Mouse (Mus musculus): ENCODE measurements at regions not wholly inside any gene's neighbourhood (a gene's known extent, or its start where the extent isn't known, plus 50 kb on each side); places are given as distances from the start of the nearest gene placed in this dataset.
A peak's percentile ranks its signal among the peaks of the same experiment; 100 is the strongest.

DNA sequence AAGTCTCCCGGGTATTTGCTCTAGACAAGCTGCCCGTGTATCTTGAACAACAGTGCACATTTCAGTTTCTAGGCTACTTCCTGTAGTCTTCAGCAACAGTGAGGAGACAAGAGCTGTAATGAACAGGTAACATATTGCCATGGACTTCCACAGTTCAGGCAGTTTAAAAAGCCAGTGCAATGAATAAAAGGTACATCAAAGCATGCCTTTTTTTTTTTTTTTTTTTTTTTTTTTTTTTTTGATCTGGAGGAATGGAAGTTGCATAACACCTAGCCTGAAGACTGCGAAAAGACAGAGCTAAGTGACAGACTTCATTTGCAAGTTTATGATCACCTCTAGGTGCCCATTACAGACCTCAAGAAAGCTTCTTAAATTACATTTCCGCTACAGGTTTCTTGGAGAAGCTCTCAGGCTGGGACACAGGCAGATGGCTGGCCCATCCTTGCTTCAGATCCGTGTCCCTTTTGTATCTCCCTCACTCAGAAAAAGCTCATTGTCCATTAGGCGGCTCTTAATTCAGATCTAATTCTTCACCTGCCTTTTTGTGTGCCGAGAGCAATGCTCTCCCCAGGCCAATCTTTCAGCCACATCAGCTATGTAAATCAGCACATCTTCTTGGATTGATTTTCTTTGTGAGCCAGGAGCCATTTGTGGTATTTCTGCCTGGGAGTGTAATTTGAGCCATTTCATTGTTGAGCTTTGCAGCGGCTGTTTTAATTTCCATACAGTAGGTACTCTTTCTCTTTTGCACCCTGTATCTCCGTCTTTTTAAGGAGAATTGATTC is 78.6 kb upstream of the Cnr1 start:
- dilution Hi-C loops (cut with MboI; ENCODE audit: extremely low pct_ligation_motif_present, extremely low pct_unique_long_range_greater_than_20kb, low sequenced_read_pairs): no loop called here
- Histone ChIP-seq H3K36me3 (replicated peaks in 1 of 2; ENCODE audit: control insufficient read depth in 1 of 2, insufficient read depth in 1 of 2, low read length in 1 of 2) (no peaks in the 10 kb centered on the region), H3K9me3 (replicated peaks; ENCODE audit: low read length) (no peaks in the 10 kb centered on the region), H3K4me2 (ENCODE audit: insufficient read depth, low read depth, poor library complexity, severe bottlenecking) (peak overlapping the region; percentile 16), H3K79me2 (replicated peaks; ENCODE audit: control insufficient read depth, extremely low read depth, insufficient read depth, poor library complexity, severe bottlenecking) (no peaks in the 10 kb centered on the region), H3K9ac (ENCODE audit: insufficient read depth, low read depth) (no peak overlapping the region; the same call in 1 of the 2 replicates), H3K27me3 (replicated peaks) (no peaks in the 10 kb centered on the region), H3K27ac (ENCODE audit: insufficient read depth, low read depth) (no peak overlapping the region), H3K4me1 (ENCODE audit: control insufficient read depth in 1 of 2, insufficient read depth in 2 of 2) (no peaks in the 10 kb centered on the region), H3K4me3 (replicated peaks in 1 of 3; ENCODE audit: low read depth in 2 of 3, low read length in 2 of 3, poor library complexity in 1 of 3) (no peak overlapping the region)
- peak; percentile 62 for TF ChIP-seq ZNF384 (IDR thresholded peaks at IDR 0.05; ENCODE audit: low read depth, low read length)
- TF ChIP-seq UBTF (IDR thresholded peaks at IDR 0.05; ENCODE audit: low read depth, low read length): no peak
- no peak for TF ChIP-seq TCF12 (IDR thresholded peaks at IDR 0.05; ENCODE audit: low read depth, low read length)
- no peak for TF ChIP-seq ZMIZ1 (IDR thresholded peaks at IDR 0.05; ENCODE audit: low read depth, low read length)
- no peak for TF ChIP-seq MEF2A (IDR thresholded peaks at IDR 0.05; ENCODE audit: borderline replicate concordance, low read depth, low read length)
- TF ChIP-seq USF1 (IDR thresholded peaks at IDR 0.05; ENCODE audit: low read depth, low read length): no peak
- in situ Hi-C loops (cut with MboI; ENCODE audit: low pct_ligation_motif_present, low pct_unique_long_range_greater_than_20kb, low sequenced_read_pairs): no loop called here
- DNase-seq (ENCODE audit: extremely low read depth): no peak

DNA sequence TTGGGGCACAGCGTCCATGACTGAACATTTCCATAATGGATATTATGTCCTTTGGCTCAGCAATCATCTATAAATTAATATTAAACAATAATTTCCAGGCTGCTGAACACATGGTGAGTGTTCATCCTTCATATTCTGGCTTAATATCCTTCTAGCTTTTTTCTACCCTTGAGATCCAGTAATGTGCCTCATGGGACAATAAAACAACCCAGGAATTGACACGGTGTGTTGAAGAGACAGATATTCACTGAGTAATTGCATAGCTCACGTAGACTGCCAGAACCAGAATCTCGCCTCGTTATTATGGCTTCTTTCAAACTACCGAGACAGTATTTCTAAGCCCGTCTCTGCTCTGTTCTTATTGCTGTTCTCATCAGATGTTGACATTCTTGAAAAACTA is 74.1 kb upstream of the Cnr1 start:
- H3K36me3 ChIP-seq (replicated peaks in 1 of 2; ENCODE audit: control insufficient read depth in 1 of 2, insufficient read depth in 1 of 2, low read length in 1 of 2): no peaks in the 10 kb centered on the region
- in situ Hi-C loops (cut with MboI; ENCODE audit: low pct_ligation_motif_present, low pct_unique_long_range_greater_than_20kb, low sequenced_read_pairs): no loop called here
- H3K9ac ChIP-seq (ENCODE audit: insufficient read depth, low read depth): no peak overlapping the region
- H3K4me1 ChIP-seq (ENCODE audit: control insufficient read depth in 1 of 2, insufficient read depth in 2 of 2): no peaks in the 10 kb centered on the region
- no peak for DNase-seq (ENCODE audit: extremely low read depth)
- H3K79me2 ChIP-seq (replicated peaks; ENCODE audit: control insufficient read depth, extremely low read depth, insufficient read depth, poor library complexity, severe bottlenecking): no peaks in the 10 kb centered on the region
- TF ChIP-seq GABPA (IDR thresholded peaks at IDR 0.05; ENCODE audit: insufficient replicate concordance, low read depth, low read length) (no peak), CHD2 (IDR thresholded peaks at IDR 0.05; ENCODE audit: low read length) (no peak), MYC (IDR thresholded peaks at IDR 0.05; ENCODE audit: low read depth, low read length) (no peak), JUND (conservative IDR thresholded peaks at IDR 0.05; ENCODE audit: low read depth, low read length) (no peak), KAT2A (IDR thresholded peaks at IDR 0.05; ENCODE audit: insufficient replicate concordance, low read length) (no peak), ZNF384 (IDR thresholded peaks at IDR 0.05; ENCODE audit: low read depth, low read length) (no peak), HCFC1 (IDR thresholded peaks at IDR 0.05; ENCODE audit: low read depth, low read length) (no peak), BHLHE40 (IDR thresholded peaks at IDR 0.05; ENCODE audit: low read depth, low read length) (no peak), RCOR1 (conservative IDR thresholded peaks at IDR 0.05; ENCODE audit: low read depth, low read length) (no peak), MAFK (IDR thresholded peaks at IDR 0.05; ENCODE audit: insufficient replicate concordance, low read length) (no peak), MEF2A (IDR thresholded peaks at IDR 0.05; ENCODE audit: borderline replicate concordance, low read depth, low read length) (no peak), USF2 (conservative IDR thresholded peaks at IDR 0.05; ENCODE audit: low read depth, low read length) (no peak)
- dilution Hi-C loops (cut with MboI; ENCODE audit: extremely low pct_ligation_motif_present, extremely low pct_unique_long_range_greater_than_20kb, low sequenced_read_pairs): no loop called here
- no peaks in the 10 kb centered on the region for H3K9me3 ChIP-seq (replicated peaks; ENCODE audit: low read length)
- no peak overlapping the region for H3K27ac ChIP-seq (ENCODE audit: insufficient read depth, low read depth)
- no peaks in the 10 kb centered on the region for H3K27me3 ChIP-seq (replicated peaks)
- H3K4me2 ChIP-seq (ENCODE audit: insufficient read depth, low read depth, poor library complexity, severe bottlenecking): no peak overlapping the region
- H3K4me3 ChIP-seq (replicated peaks in 1 of 3; ENCODE audit: low read depth in 2 of 3, low read length in 2 of 3, poor library complexity in 1 of 3): no peak overlapping the region
